ENCODE assay signal across 9 mouse cellular contexts in the genomic region with DNA sequence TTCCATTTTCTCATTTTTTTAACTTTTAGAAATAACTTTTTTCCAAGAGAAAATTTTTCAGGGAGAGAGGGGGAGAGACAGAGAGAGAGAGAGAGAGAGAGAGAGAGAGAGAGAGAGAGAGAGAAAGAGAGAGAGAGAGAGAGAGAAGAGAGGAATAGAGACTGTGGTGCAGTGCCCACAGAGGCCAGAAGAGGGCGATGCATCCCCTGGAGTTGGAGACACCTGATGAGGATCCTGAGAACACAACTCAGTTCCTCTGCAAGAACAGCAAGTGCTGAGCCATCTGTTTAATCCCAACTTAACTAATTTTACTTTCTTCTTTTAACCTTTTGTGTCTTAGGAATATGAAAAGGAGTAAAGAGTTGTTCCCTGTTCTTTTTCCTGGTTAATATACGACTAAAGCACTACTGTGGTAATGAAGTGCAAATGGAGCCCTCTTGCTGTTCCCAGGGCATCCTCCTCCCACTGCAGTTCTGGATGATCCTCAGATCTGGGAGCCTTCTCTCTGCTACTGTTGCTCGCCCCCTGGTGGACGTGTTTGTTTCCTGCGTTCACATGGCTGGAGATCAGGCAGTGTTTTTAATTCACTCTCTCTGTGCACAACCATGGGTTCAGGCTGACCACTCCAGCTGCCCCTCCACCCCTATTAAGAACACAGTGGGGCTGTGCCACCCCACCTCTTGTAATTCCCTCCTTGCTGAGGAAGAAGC. TPM values are rescaled to one million over a fixed set of nuclear protein-coding genes. Genes with fewer than 3 reads are reported as not detected.
DNase-seq lines count a peak whose midpoint lies in the region; ATAC-seq and TF ChIP-seq lines count a peak whose summit lies in the region.
"Not testable (repeated sequence)": the region's sequence is repeated elsewhere in the genome, so short reads cannot be mapped to it uniquely, and the experiment has no call there.
"Had no signal": no experiment of that assay in that cellular context is flagged by ENCODE, and none has a peak within 500 bp of the region (broad histone marks: within the 10 kb centered on the region; RNA-seq: fewer than 3 reads in every experiment).

No protein-coding gene starts in this region.

- peak; percentile 8 for TF ChIP-seq CTCF in C2C12 (IDR thresholded peaks at IDR 0.05; ENCODE audit: control insufficient read depth, insufficient read depth, insufficient read length)
- TF ChIP-seq CTCF in bone marrow, adult 2 months (IDR thresholded peaks at IDR 0.05; ENCODE audit: control insufficient read depth, insufficient read depth, low read length): peak; percentile 65
- TF ChIP-seq CTCF in midbrain, postnatal 0 days (IDR thresholded peaks at IDR 0.05): peak; percentile 50

- not testable (repeated sequence) for H3K4me2 ChIP-seq in kidney, embryonic 14.5 days (replicated peaks; ENCODE audit: low read depth, low read length); midbrain, postnatal 0 days (ENCODE audit: low read depth, low read length, poor library complexity, severe bottlenecking)

- not testable (repeated sequence) for H3K9me3 ChIP-seq in kidney, embryonic 14.5 days (ENCODE audit: control insufficient read depth, low read length); midbrain, postnatal 0 days (ENCODE audit: low read length)

- H3K36me3 ChIP-seq in C2C12 (ENCODE audit: control insufficient read depth, insufficient read depth); kidney, embryonic 14.5 days (ENCODE audit: control insufficient read depth, insufficient read depth, low read length); midbrain, postnatal 0 days (ENCODE audit: insufficient read depth, low read length): not testable (repeated sequence)

- TF ChIP-seq POLR2A in bone marrow, adult 2 months (IDR thresholded peaks at IDR 0.05; ENCODE audit: borderline replicate concordance, control insufficient read depth, low read depth, low read length): not testable (repeated sequence)

- H3ac ChIP-seq in C2C12 (ENCODE audit: control insufficient read depth, insufficient read length, low read depth): not testable (repeated sequence)

- not testable (repeated sequence) for H3K79me2 ChIP-seq in C2C12 (ENCODE audit: control insufficient read depth, insufficient read depth)

- H3K27ac ChIP-seq in bone marrow, adult 2 months (ENCODE audit: control insufficient read depth, insufficient read depth, low read depth, low read length, poor library complexity); kidney, embryonic 14.5 days (ENCODE audit: low read depth, low read length); midbrain, postnatal 0 days (ENCODE audit: low read depth, low read length): not testable (repeated sequence)

- H3K79me3 ChIP-seq in C2C12 (ENCODE audit: low read depth): not testable (repeated sequence)

- H3K27me3 ChIP-seq in C2C12 (ENCODE audit: control insufficient read depth, insufficient read depth, insufficient read length); kidney, embryonic 14.5 days (ENCODE audit: control insufficient read depth, insufficient read depth, low read length); midbrain, postnatal 0 days (ENCODE audit: insufficient read depth, low read length): not testable (repeated sequence)

- WGBS in bone marrow, adult 2 months: 18% methylated on average over 5 of the region's 5 CpGs
- 4% methylated on average over 5 of the region's 5 CpGs for WGBS in kidney, embryonic 14.5 days
- 3% methylated on average over 5 of the region's 5 CpGs for whole genome bisulfite sequencing in midbrain, postnatal 0 days

- not testable (repeated sequence) for H3K4me1 ChIP-seq in bone marrow, adult 2 months (ENCODE audit: control insufficient read depth, insufficient read depth, low read length); kidney, embryonic 14.5 days (ENCODE audit: control insufficient read depth, insufficient read depth, low read length); midbrain, postnatal 0 days (ENCODE audit: insufficient read depth, low read length)

- not testable (repeated sequence) for H3K9ac ChIP-seq in kidney, embryonic 14.5 days (ENCODE audit: low read depth, low read length); midbrain, postnatal 0 days (replicated peaks; ENCODE audit: low read length, poor library complexity, severe bottlenecking)

- not testable (repeated sequence) for H3K4me3 ChIP-seq in C2C12 (ENCODE audit: insufficient read depth, poor library complexity, severe bottlenecking); bone marrow, adult 2 months (replicated peaks; ENCODE audit: control insufficient read depth, low read depth, low read length); kidney, embryonic 14.5 days (ENCODE audit: low read length); midbrain, postnatal 0 days (ENCODE audit: low read depth, low read length)

- peak; percentile 60; the same call in 1 of the 2 replicates for ATAC-seq in kidney, embryonic 14.5 days (ENCODE audit: low FRiP score, low TSS enrichment)
- ATAC-seq in midbrain, postnatal 0 days (ENCODE audit: low FRiP score): not testable (repeated sequence)

- peak; percentile 30 for DNase-seq in embryo, embryonic 11 days
- peak; percentile 20 to 54 for DNase-seq in heart, adult 18-20 months
- DNase-seq in liver: peak; percentile 72
- DNase-seq in midbrain, postnatal 0 days (ENCODE audit: low spot score): peak; percentile 26
- DNase-seq in spleen, postnatal 4 days (ENCODE audit: low spot score in 2 of 2): peak; percentile 57 to 83

RNA-seq across cellular contexts. Expression of gene Ugt1a6a, which starts 9.5 kb away (rescaled TPM):
- 1.3 TPM for polyA plus RNA-seq in C2C12 (2012; fragmentation: generic; extraction: Trizol)
- 1.0 TPM in 1 of 2 replicates, not detected in the other for polyA plus RNA-seq in bone marrow, adult 2 months (2011; ENCODE audit: insufficient read depth, insufficient read length, low replicate concordance, missing spikeins)
- 1 to 10 TPM; 3.3 TPM for total RNA-seq in heart, adult 18-20 months (2021)
- polyA plus RNA-seq in kidney, embryonic 14.5 days (2014; fragmentation: Nextera tagmentation; extraction: Ambion mirVana): 1.3 and 1.9 TPM in 2 replicates
- 1.1 and 3.8 TPM in 2 replicates for total RNA-seq in midbrain, postnatal 0 days (2014; rRNA removed)
- polyA plus RNA-seq in midbrain, postnatal 0 days (2015; fragmentation: Nextera tagmentation; extraction: Ambion mirVana): 1.7 and 2.3 TPM in 2 replicates

RNA-seq across cellular contexts. Expression of gene Ugt1a5, which starts 21.7 kb away (rescaled TPM):
- polyA plus RNA-seq in C2C12 (2012; fragmentation: generic; extraction: Trizol): not detected
- 4.0 TPM in 1 of 2 replicates, not detected in the other for polyA plus RNA-seq in bone marrow, adult 2 months (2011; ENCODE audit: insufficient read depth, insufficient read length, low replicate concordance, missing spikeins)
- total RNA-seq in heart, adult 18-20 months (2021): under 1 TPM in 1 of 2 experiments, not detected in 1; 0.59 TPM
- not detected in 2 replicates for polyA plus RNA-seq in kidney, embryonic 14.5 days (2014; fragmentation: Nextera tagmentation; extraction: Ambion mirVana)
- total RNA-seq in midbrain, postnatal 0 days (2014; rRNA removed): not detected in 2 replicates
- polyA plus RNA-seq in midbrain, postnatal 0 days (2015; fragmentation: Nextera tagmentation; extraction: Ambion mirVana): not detected in 2 replicates
- polyA plus RNA-seq: liver, embryonic 12.5 days had no signal

RNA-seq across cellular contexts. Expression of gene Ugt1a6b, which starts 41.1 kb away (rescaled TPM):
- polyA plus RNA-seq in C2C12 (2012; fragmentation: generic; extraction: Trizol): not detected
- polyA plus RNA-seq in bone marrow, adult 2 months (2011; ENCODE audit: insufficient read depth, insufficient read length, low replicate concordance, missing spikeins): 1.1 and 6.5 TPM in 2 replicates
- total RNA-seq in heart, adult 18-20 months (2021): 1 to 10 TPM in 1 of 2 experiments, under 1 TPM in 1; 0.72 to 1.3 TPM
- polyA plus RNA-seq in kidney, embryonic 14.5 days (2014; fragmentation: Nextera tagmentation; extraction: Ambion mirVana): 0.11 TPM in 1 of 2 replicates, not detected in the other
- 0.94 and 1.9 TPM in 2 replicates for total RNA-seq in midbrain, postnatal 0 days (2014; rRNA removed)
- not detected in 2 replicates for polyA plus RNA-seq in midbrain, postnatal 0 days (2015; fragmentation: Nextera tagmentation; extraction: Ambion mirVana)

RNA-seq across cellular contexts. Expression of gene Ugt1a7c, which starts 49.3 kb away (rescaled TPM):
- polyA plus RNA-seq in C2C12 (2012; fragmentation: generic; extraction: Trizol): not detected
- polyA plus RNA-seq in bone marrow, adult 2 months (2011; ENCODE audit: insufficient read depth, insufficient read length, low replicate concordance, missing spikeins): 3.8 TPM in 1 of 2 replicates, not detected in the other
- total RNA-seq in heart, adult 18-20 months (2021): 1 to 10 TPM; 1.2 to 1.3 TPM
- 4.6 and 6.1 TPM in 2 replicates for polyA plus RNA-seq in kidney, embryonic 14.5 days (2014; fragmentation: Nextera tagmentation; extraction: Ambion mirVana)
- total RNA-seq in midbrain, postnatal 0 days (2014; rRNA removed): 1.0 and 1.5 TPM in 2 replicates
- 1.6 and 2.7 TPM in 2 replicates for polyA plus RNA-seq in midbrain, postnatal 0 days (2015; fragmentation: Nextera tagmentation; extraction: Ambion mirVana)

RNA-seq across cellular contexts. Expression of gene Ugt1a2, which starts 56.3 kb away (rescaled TPM):
- not detected for polyA plus RNA-seq in C2C12 (2012; fragmentation: generic; extraction: Trizol)
- 5.8 and 6.3 TPM in 2 replicates for polyA plus RNA-seq in bone marrow, adult 2 months (2011; ENCODE audit: insufficient read depth, insufficient read length, low replicate concordance, missing spikeins)
- total RNA-seq in heart, adult 18-20 months (2021): not detected
- polyA plus RNA-seq in kidney, embryonic 14.5 days (2014; fragmentation: Nextera tagmentation; extraction: Ambion mirVana): 1.5 and 7.3 TPM in 2 replicates
- not detected in 2 replicates for total RNA-seq in midbrain, postnatal 0 days (2014; rRNA removed)
- polyA plus RNA-seq in midbrain, postnatal 0 days (2015; fragmentation: Nextera tagmentation; extraction: Ambion mirVana): not detected in 2 replicates
- polyA plus RNA-seq: liver, embryonic 12.5 days had no signal

Comparison
In these comparisons a context has a peak if more than half of its experiments do, and no peak if none do; other contexts are left out.
1. CTCF ChIP-seq: peak in every context shown above with its lines; median percentile 65 in bone marrow, adult 2 months; 50 in midbrain, postnatal 0 days; 8 in C2C12.